Mouse (Mus musculus) inflammation-experienced regulatory T-cells, adult 6 months (primary cell): ENCODE measurements around the gene H2-T22. TPM values are rescaled to one million over a fixed set of nuclear protein-coding genes. Genes with fewer than 3 reads are reported as not detected.
"Not testable (repeated sequence)": the region's sequence is repeated elsewhere in the genome, so short reads cannot be mapped to it uniquely, and the experiment has no call there.

ENCODE experiments used
- ATAC-seq: one replicate; pipeline ENCODE4 v1.8.0; 2017
- polyA plus RNA-seq, 3 experiments: library from polyadenylated mRNA; unstranded; fragments of 100-300 nt; shearing (Covaris generic); gene quantifications; one replicate each; pipeline ENCODE4 v1.2.1; 2017

H2-T22 gene
- polyA plus RNA-seq, 3 experiments from 2014 or later, result 428 to 527 (median 477) TPM

DNA sequence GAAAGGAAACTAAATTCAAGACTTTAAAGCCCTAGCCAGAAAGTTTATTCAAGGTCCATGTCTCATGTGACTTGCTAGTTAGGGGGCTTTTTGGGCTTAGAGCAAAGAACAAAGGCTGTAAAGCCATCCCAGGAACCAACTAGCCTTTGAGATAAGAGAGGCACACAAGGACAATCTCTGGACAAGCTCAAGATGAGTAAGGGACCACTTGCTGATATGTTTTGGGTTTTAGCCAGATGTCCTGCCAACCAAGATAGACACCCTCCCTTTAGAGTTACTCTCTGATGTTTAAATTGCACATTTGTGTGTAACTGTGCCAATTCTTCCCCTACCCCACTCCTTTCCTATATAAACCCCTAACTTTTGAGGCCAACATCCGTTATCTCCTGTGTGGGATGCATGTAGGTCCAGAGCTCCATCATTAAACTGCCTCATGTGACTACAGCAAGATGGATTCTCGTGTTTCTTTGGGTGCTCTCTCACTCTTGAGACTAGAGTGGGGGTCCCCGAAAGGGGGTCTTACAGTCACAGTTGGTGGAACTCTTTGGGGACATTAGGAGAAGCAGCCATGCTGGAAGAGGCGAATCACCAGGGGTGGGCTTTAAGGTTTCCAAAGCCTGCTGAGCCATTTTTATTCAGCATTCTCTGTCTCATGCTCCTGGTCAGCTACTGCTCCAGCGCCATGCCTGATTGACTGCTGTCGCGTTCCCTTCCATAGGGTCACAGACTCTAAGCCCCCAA lies 13.5 kb downstream of the H2-T22 start:
- no peak for ATAC-seq

DNA sequence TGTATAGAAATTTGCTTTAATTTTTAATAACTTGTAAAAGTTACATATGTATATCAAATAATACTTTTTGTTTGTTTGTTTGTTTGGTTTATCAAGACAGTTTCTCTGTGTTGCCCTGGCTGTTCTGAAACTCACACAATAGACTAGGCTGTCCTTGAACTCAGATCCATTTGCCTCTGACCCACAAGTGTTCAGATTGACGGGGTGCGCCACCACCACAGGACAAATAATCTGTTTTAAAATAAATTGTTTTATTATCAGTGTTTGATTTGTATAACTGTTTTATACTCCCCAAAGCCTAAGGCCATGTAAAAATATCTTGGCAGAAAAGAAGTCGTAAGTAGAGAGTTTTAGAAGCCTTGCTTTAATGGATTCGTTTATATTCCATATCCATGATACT lies 14.9 kb downstream of the H2-T22 start:
- ATAC-seq, result no peak

DNA sequence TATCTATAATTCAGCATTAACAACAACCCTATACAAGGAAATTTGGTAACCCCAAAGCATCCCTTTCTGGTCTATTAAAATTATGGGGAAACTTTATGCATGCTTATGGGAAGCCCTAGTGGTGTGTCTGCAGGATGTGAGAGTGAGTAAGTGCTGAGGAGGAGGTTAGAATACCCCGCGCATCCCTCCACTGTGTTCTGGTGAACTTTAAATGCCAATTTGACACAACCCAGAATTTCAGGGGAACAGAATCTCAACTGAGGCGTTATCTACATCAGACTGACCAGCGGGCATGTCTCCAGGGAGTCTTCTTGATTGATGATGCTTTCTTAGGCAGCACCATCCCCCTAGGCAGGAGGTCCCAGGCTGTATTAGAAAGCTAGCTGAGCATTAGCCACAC lies 16.6 kb downstream of the H2-T22 start:
- ATAC-seq, result no peak

DNA sequence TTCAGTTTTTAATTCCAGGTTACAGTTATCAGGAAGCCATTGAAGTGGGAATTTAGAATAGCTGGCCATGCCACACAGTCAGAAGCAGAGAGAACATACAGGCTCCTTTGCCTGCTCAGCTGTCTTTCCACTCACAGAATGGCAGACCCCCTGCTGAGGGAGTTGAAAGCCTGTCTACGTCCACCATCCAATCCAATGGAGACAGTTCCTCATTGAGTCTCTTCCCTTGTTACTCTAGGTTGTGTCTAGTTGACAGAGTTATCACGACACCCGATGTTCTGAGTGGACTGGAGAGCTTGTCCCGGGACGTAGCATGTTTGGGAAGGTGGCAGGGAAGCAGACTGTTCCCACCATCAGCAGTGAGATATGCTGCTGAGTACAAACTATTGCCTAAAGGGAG lies 17.4 kb downstream of the H2-T22 start:
- no peak for ATAC-seq

DNA sequence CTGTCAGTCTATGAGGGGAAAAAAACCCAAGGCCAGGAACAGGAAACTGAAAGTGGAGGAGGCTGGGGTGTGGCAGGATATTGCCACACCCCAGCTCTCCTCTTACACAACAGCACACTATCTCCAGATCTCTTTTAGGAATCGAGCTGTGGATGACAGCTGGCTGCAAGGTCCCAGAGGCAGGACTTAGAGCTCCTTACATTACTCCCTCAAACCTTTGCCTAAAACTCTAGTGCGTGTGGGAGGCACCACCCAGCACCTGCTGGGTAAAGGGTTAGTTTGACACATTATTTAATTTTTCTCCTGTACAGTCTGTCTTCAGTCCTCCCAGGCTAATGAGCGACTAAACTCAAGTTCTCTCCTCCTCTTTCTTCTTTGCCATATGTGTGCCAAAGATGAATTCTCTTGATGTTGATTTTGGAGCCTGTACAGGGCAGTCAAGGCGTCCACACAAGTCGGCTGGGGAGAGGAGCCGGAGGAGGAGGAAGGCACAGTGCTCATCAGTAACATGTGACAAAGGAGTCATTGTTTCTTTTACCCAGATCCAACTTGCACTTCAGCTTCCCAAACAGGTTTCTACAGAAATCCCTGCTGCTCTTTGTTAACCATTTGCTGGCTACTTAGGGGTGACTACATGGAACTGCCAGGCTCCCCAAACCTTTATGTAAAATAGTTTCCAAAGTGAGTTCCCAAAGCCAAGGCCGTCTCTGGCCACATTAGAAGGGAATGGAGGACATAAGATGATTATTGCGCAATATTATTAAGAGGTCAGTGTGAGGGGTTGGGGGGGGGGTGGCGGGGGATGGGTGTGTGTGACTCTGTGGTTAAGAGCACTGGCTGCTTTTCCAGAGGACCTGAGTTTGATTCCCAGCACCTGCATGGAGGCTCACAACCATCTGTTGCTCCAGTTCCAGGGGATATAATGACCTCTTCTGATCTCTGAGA lies 18.6 kb downstream of the H2-T22 start:
- ATAC-seq, result peak; percentile 72

DNA sequence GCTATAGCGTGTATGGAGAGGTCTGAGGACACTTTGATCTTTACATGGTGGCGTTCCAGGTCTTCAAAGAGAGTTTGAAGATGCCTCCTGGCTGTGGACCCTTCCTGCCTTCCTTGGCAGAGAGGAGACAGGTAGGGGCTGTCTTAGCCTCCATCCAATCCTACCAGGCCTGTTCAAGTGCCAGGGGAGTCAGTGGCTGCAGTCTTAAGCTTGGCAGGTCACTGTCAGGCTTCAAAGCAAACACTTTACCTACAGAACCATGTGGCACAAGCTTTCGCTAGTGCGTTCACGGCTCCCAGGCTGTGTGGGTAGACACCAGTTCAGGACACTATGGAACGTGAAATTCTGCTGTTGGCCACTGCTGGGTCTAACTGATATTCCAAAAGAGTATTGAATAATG lies 19.6 kb downstream of the H2-T22 start:
- no peak for ATAC-seq

DNA sequence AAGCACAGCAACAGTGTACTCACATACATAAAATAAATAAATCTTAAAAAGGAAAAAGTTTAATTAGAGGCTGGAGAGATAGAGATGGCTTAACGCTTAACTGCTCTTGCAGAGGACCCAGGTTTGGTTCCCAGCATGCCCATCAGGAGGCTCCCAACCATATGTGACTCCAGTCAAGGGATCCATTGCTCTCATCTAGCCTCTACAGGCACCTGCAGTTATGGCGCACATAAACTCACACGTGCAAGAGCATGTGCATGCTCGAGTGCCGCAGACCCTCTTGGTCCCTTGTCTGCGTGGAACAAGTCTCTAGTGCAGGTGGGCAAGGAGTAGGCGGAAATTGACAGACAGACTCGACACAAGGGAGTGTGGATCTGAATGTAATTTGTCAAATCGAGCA lies 20.4 kb downstream of the H2-T22 start:
- ATAC-seq, result no peak

DNA sequence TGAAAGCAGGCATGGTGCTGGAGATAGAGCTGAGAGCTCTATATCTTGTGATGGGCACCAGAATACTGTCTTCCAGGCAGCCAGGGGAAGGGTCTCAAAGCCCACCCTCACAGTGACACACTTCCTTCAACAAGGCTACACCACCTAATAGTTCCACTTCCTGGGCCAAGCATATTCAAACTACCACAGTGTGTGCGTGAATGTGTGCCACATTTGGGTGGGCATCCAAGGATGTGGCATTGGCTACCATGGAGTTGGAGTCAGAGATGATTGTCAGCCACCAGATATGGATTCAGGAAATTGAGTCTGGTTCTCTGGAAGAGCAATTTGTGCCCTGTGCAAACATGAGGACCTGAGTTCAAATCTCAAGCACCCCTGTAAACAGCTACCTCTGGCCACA lies 21.2 kb downstream of the H2-T22 start:
- ATAC-seq, result peak; percentile 2

DNA sequence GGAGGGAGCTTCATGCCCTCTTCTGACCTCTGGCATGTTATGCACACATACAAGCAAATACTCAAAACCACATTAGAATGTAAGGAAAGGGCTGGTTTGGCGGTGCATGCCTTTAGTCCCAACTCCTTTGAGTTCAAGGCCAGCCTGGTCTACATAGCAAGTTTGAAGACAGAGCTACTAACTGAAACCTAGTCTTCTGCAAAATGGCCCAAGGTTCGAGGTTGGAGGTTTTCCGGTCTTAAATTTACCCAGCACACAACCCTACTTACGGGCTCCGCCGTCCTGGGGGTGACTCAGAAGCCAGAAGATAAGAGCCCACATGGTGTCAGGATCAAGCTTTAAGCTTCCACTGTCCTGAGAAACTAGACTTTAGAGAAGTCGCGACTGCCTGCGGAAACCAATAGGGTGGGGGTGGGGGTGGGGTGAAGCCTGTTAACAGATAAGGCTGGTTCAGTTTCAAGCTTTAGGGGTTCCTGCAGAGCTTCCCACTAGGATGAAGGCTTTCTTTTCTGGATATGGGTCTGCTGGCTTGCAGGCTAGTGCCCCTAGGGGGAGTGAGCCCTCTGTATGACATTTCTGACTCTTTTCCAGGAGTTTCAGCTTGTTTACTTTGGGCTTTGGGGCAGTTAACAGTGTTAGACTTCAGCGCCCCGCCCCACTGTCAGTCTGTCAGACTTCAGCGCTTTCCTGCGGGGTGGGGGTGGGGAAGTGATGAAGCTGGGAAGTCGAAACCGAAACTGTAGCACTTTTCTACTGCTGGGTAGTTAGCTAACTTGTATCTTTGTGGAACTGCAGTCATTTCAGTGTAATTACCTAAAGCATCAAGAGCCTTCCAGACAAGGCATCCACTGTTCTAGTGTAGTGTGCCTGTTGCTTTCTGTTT lies 22.1 kb downstream of the H2-T22 start, which contains the start of gene H2-T24:
TSS of gene H2-T24 (minus strand) at position 370 of the 883 bp plus-strand sequence.
- peak; percentile 80 for ATAC-seq

DNA sequence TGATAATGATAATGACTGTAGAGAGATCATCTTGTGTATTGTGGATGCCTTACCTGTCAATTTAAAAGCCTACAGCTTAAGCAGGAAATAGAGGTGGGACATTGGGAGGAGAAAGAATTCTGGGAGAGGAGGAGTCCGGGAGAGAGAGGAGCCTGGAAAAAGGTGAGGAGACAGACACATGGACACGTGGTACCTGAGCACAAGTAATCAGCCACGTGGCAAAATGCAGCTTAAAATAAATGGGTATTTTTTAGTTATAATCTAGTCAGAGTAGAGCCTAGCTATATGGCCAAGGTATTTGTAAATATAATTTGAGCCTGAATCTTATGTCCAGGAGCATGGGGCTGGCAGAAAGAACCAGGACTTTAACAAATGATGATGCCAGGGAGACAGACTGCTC lies 23.0 kb downstream of the H2-T22 start:
- ATAC-seq, result no peak

DNA sequence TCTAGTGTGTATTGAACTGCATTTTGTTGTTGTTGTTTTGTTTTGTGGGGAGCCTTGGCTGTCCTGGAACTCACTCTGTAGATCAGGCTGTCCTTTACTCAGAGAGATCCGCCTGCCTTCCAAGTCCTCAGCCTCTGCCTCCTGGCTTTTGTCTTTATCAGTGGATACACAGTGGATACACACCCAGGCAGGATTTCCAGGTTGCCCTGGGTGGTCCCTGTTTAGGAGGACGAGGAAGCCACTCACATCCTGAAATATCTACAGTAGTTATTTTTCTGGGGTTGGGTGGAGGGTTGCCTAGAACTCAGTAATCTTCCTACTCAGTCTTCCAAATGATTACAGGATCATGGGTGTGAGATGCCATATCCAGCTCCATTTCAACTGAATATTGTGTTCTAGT lies 23.6 kb downstream of the H2-T22 start:
- ATAC-seq, result no peak

DNA sequence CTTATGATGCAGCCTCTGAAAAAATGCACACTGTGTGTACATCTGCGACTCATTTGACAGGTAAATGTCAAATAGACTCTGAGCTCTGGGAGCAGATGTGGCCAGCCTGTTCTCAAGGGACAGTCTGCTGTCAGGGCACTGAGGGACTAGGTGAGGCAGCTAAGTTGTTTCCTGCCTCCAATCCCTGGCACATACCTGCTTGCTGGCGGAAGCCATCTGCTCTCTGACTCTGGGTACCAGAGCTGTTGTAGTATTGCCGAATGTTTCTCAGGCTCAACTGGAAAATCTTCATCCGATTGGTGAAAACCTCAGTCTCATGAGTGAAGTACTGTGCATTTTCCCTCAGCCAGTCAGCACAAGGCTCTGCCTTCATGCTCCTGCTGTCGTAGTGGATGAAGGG lies 25.5 kb downstream of the H2-T22 start:
- ATAC-seq, result no peak

DNA sequence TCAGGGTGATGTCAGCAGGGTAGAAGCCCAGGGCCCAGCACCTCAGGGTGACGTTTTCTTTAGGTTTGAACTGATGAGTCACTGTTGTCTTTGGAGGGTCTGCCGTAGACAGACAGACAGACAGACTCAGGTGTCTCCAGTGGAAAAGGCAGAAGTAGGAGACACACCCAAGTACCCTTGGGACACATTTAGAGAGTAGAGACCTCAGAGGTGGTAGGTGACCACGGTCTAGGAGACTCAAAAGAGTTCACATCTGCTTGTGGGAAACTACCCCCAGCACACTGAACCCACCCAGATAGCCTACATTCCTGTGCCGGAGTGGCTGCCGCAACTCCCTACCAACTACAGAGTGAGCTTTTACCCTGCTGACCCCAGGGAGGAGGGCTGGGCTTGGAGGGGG lies 27.6 kb downstream of the H2-T22 start:
- no peak for ATAC-seq

DNA sequence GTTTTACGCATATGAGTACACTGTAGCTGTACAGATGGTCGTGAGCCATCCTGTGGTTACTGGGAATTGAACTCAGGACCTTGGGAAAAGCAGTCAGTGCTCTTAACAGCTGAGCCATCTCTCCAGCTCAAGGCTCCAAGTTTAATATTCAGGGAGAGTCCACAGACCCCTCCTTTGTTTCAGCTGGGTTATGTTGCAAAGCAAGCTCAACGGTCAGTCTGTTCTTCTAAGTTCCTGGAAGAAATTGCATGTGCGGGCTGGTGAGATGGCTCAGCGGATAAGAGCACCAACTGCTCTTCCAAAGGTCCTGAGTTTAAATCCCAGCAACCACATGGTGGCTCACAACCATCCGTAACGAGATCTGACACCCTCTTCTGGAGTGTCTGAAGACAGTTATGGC lies 38.1 kb downstream of the H2-T22 start:
- not testable (repeated sequence) for ATAC-seq

DNA sequence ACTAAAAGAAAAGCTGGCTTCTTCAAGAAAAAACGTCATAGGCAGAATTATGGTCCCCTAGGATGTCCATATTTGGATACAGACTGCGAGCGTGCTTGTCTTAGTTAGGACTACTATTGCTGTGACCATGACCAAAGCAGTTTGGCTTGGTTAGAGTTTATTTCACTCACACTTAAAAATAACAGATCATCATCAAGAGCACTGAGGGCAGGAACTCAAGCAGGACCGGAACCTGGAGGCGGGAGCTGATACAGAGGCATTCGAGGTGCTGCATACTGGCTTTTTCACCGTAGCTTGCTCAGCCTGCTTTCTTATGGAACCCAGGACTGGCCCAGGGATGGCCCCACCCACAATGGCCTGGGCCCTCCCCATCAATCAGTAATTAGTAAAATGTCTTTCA lies 39.2 kb downstream of the H2-T22 start:
- no peak for ATAC-seq

DNA sequence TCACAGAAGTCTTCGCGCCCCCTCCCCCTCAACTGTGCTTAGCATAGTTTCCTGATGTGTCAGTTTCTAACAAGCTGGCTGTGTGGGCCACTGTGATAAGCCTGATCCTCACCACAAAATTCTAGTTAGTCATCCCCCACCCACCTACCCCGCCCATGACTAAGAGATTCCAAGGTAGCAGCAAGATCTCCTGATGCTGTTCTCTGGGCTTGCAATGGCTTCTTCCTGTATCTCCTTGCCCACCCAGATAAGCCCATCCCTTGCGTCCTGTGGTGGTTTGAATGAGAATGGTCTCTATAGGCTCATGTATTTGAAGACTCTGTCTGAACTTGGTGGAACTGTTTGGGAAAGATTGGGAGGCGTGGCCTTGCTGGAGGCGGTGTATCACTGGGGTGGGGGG lies 40.6 kb downstream of the H2-T22 start:
- ATAC-seq, result peak; percentile 9

DNA sequence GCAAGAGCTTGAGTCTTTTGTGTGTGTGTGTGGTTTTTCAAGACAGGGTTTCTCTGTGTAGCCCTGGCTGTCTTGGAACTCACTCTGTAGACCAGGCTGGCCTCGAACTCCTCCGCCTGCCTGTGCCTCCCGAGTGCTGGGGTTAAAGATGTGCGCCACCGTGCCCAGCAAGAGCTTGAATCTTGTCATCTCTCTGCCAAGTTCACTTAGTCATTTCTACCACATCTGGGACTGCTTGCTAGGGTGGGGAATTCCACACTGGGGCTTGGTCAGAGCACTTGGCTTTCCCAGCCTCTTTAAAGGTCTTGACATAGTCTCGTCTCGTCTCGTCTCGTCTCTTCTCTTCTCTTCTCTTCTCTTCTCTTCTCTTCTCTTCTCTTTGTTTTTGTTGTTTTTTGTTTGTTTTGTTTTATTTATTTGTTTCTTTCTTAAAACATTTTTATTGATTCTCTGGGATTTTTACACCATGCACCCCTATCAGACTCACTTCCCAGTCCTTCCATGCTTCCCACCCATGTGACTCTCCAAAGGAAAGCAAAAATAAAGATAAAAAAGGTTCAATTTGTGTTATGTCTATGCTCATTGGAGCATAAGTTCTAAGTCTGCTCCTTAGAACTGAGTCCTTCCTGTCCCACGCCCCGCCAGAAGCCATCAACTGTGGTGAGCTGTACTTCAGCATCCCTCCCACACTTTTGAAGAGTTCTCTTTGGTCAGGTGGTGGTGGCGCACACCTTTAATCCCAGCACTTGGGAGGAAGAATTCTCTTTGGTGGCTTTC lies 41.2 kb downstream of the H2-T22 start:
- ATAC-seq, result peak; percentile 42

DNA sequence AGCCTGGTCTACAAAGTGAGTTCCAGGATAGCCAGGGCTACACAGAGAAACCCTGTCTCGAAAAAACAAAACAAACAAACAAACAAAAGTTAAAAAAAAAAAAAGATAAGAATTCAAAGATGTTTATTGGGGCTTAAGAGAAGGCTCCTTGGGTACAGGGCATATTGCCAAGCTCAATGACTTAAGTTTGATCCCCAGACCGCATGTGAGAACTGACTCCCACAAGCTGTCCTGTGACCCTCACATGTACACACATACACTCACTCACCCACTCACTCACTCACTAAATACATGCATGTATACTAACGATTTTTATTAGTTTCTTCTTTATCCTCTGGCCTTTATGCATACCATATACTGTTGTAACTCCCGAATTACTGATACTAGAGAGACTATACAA lies 42.2 kb downstream of the H2-T22 start:
- no peak for ATAC-seq

DNA sequence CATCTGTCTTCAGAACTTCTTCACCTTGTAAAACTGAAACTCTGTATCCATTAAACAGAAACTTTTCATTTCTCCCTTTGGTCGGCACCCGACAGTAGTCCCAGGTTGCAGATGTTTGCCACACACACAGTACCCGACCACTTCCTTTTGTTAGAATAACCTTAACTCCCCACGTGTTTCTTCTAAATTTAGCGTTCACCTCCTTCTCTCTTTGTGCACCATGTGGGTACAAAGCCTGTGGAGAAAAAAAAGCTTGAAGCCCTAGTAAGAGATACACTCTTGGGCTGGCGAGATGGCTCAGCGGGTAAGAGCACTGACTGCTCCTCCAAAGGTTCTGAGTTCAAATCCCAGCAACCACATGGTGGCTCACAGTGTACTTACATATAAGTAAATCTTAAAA lies 43.2 kb downstream of the H2-T22 start:
- ATAC-seq, result peak; percentile 65

DNA sequence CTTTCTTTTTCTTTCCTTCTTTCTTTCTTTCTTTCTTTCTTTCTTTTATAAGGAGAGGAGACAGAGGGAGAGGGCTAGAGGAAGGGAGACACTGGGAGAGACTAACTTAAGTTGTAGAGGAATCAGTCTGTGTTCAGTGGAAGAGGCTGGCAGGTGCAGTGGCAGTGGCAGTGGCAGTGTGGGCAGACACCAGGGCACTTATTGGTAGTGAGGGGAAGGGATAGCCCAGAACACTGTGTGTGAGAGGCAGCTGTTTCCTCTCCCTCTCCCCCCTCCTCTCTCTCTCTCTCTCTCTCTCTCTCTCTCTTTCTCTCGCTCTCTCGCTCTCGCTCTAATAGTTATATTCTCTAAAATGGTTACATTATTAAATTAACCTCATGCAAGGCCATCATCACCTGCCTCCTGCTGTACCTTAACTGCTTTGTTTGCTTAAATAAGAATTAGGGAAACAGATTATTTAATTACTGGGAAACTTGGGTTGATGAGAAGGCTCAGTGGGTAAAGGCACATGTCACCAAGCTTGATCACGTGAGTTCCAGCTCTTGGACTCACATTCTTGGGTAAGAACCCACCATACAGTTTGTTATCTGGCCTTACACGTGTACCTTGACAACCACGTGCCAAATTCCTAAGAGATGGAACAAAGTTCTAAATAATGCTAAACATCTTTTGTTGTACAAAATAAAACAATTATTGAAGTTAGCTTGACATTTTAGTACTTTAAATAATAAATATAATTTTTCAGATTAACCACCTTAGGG lies 43.8 kb downstream of the H2-T22 start:
- ATAC-seq, result no peak
